Mouse (Mus musculus) lung, adult 2 months (tissue): ENCODE data around the gene Tmem237. TPM values are rescaled to one million over a fixed set of nuclear protein-coding genes. Genes with fewer than 3 reads are reported as not detected.

Experiments used
- DNase-seq: peaks from one replicate; pipeline ENCODE4 v3.0.0; 2022
- H3K4me1 ChIP-seq: fragments of 200-500 bp; 2 replicates; pipeline ENCODE4 v1.6.1; 2011; ENCODE audit warnings: low read length; ENCODE audit not compliant: control insufficient read depth, insufficient read depth
- H3K4me3 ChIP-seq: fragments of 200-500 bp; replicated peaks from 2 replicates; pipeline ENCODE3; 2011; ENCODE audit warnings: low read depth, mild to moderate bottlenecking, control low read depth, low read length; ENCODE audit errors: extremely low read depth
- CTCF ChIP-seq: fragments of 200-500 bp; IDR thresholded peaks from 2 replicates; pipeline ENCODE4 v1.5.1; 2011; ENCODE audit warnings: mild to moderate bottlenecking, low read length, control low read depth; ENCODE audit not compliant: insufficient read depth
- POLR2A ChIP-seq: fragments of 200-500 bp; IDR thresholded peaks from 2 replicates; pipeline ENCODE4 v1.6.1; 2011; ENCODE audit warnings: low read depth, mild to moderate bottlenecking, control low read depth, low read length, borderline replicate concordance; ENCODE audit errors: extremely low read depth
- WGBS: fragments of 180-500 bp; shearing (Covaris S2); methylation state at CpG from one replicate; pipeline ENCODE4 v1.1.7; 2018; 5-methylcytosine and 5-hydroxymethylcytosine counted together
- polyA plus RNA-seq: library from polyadenylated mRNA; depleted of rRNA; stranded (reverse); fragments of >200 nt; gene quantifications from 2 replicates; pipeline ENCODE4 v1.2.3, GENCODE M21; 2012; rRNA removed

The Tmem237 gene
- polyA plus RNA-seq, result 5.5 and 10.9 TPM in 2 replicates

DNA sequence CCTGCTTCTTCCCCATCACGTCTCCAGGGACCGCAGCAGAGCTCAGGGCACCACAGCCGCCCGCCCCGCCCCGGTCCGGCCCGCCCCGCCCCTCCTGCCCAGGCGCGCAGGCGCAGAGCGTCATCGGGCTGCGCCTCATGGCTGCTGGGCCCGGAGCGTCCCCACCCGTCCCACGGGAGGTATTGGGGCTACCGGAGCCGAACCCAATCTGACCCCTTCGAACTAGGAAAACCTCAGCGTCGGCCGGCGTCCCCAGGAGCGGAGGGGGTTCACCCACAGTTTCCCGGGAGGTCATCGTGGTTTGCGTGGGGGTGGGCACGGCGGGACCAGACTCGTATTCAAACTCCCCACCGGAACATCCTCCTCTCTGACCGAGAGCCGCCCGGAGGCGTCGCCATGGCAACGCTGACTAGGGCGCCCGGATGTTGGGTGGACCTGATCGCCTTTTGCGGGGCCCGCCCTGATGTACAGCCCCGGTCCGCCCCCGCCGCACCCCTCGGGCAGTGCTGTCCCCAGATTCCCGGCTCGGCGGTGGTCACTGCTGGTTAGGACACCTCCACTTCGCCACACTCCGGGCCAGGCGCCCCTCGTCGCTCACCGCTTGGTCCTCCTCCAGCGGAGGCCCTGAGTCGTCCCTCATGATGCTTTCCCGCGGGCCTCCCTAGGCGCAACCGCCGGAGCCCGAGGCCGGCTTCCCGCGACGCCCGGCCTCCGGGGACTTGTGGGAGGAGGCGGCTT lies at the start of gene Tmem237:
TSS of gene Tmem237 (minus strand) at position 689 of the 738 bp plus-strand sequence.
- Histone ChIP-seq H3K4me3 (peak within 1 kb of the TSS; percentile 97), H3K4me1 (no peaks in the 10 kb centered on the region)
- DNase-seq, result peak; percentile 87
- under 1% methylated on average over 74 of the region's 74 CpGs for WGBS
- TF ChIP-seq CTCF (no peak), POLR2A (peak; percentile 61; the same call in 1 of the 2 replicates)

DNA sequence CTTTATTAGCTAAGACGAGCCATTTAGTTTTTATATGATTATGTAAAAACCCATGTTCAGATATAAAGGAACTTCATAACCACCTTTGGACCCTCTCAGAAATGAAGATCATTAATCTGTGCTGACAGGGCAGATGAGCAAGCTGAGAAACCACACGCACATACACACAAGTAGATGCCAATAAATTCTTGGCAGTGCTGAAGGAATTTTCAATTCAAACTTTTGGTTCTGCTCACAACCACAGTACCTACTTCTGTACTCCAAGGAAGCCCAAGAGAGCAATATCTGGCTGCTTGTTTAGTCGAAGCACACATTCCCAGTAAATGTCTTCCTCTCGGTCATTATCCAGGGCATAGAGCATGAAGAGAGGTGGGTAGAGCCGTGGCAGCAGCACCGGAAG lies 49.4 kb upstream of the Tmem237 start:
- WGBS, result 75% methylated on average over 6 of the region's 6 CpGs
- no peak for DNase-seq
- Histone ChIP-seq H3K4me3 (no peak overlapping the region), H3K4me1 (no peaks in the 10 kb centered on the region)
- TF ChIP-seq POLR2A, result no peak
- no peak for TF ChIP-seq CTCF

DNA sequence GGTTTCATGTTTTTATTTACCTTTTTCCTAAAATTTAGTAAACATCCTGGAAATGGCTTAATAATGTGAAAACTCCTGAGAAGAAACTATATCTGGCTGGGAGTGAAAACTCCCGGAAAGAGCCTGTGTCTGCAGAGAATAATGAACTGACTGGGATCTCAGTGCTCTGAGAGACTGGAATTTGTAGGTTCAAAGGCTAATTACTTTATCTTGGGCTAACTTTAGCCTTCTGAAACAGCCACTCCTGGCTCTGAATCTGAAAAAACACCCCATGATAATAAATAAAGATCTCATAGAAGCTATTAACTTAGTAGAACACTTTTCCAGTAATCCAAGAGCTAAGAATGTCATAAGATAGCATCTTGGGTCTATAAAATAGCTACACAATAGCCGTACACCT lies 48.3 kb upstream of the Tmem237 start:
- Histone ChIP-seq H3K4me3 (no peak overlapping the region), H3K4me1 (no peaks in the 10 kb centered on the region)
- 62% methylated on average over 2 of the region's 2 CpGs for WGBS
- TF ChIP-seq POLR2A (no peak), CTCF (no peak)
- no peak for DNase-seq

DNA sequence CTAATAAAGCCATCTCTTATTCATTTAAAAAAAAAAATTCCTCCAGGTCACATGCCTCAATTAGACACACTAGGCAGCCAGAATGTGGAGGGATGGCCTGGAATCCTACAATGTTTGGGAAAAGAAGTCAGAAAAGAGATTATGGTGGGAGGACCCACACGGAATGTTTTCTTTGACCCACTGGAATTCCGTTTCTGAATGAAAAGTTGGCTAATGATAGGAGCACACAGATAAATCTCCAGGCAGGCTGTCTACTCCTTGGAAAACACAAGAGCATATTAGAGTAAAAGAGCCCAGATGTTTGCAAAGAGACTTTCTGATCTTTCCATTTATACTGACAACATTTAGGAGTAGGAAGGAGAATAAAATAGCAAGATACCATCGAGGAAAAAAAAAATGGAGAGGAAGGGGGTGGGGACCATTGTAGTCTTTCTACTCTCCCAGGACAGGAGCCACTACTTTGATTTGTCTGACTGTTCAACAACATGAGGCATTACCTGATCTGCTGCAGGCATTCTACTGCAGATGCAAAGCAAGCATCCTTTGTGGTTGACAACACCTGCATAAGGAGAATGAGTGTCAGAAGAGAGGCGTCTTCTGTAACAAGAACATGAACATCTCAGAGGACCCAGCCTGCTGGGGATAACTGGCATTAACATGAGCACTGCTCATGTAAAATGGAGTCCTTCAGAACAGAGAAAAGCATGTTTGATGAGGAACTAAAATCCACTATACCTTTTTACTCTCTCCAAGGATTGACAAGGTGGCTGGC lies 47.6 kb upstream of the Tmem237 start:
- WGBS, result 77% methylated on average over 4 of the region's 4 CpGs
- TF ChIP-seq CTCF (no peak), POLR2A (no peak)

DNA sequence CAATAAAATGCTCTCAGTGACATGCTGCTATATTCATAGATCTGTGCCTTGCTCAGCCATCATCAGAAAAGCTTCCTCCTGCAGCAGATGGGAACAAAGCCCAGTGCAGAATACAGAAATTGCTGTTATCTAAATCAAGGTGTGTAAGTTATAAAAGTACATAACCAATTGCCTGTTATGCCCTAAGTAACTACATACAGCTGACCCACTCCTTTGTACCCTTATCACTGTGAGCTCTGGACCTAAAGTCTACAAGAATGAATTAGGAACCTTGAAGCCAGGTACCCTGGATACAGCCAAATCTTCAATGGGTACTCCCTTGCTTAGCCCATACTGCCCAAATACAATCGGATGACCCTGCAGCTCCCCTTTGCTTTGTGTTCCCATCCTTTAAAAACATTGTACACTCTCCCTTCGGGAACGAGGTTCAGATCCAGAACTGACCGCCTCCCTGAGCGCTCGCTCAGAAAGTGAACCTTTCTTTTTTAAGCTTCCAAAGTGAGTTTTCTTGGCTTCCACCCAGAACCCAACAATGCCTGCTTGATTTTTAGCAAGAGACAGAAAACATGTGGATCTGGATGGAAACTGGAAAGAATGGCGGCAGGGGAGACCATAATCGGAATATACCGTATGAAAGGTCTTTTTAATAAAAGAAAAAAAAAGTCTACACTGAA lies 46.2 kb upstream of the Tmem237 start:
- no peak for DNase-seq
- Histone ChIP-seq H3K4me3 (no peak overlapping the region), H3K4me1 (no peaks in the 10 kb centered on the region)
- 86% methylated on average over 9 of the region's 9 CpGs for WGBS
- TF ChIP-seq POLR2A (no peak), CTCF (no peak)

More for the DNA sequence above, 47.6 kb upstream of the Tmem237 start:
- no peak for DNase-seq
- Histone ChIP-seq H3K4me1 (no peaks in the 10 kb centered on the region), H3K4me3 (no peak overlapping the region)

DNA sequence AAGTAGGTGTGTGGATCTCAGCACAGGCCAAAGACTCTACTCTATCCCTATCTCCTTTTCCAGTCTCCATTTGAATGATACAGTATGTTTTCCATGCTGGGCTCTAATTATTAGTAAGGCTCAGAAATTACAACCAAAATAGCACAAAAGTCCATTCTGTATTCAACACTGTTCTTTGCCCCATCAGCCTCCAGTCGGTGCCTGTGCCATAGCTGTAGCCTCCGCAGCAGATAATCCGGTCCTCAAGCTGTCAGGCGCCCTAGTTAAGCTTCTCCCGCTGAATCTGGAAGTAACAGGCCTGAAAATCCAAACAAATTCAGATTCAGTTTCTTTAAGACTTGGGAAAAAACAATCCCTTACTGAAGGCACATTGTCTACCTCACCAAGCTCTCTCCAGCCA lies 43.7 kb upstream of the Tmem237 start:
- DNase-seq, result no peak
- 81% methylated on average over 5 of the region's 5 CpGs for WGBS
- Histone ChIP-seq H3K4me3 (no peak overlapping the region), H3K4me1 (no peaks in the 10 kb centered on the region)
- no peak for TF ChIP-seq POLR2A

DNA sequence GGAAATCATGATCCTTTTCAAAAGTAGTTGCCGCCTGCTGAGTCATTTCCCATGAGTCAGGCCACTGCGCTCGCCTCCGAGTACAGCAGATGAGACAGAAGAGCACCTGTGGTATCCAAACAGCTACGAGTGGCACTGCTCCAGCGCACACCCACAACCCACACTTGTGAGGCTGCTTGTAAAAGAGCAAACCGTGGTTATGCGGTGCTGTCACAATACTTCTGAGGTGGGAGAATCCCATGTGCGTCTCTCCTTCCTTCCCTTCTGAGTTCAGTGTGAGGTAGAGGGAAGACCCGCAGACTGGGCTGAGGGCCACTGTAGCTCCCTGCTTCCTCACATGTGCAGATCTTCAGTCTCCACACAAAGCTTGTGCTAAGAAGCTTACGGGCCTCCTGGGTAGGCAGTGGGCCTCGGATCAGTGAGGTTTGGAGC lies 42.8 kb upstream of the Tmem237 start, which contains the start of gene Mpp4:
TSS of gene Mpp4 (minus strand) at position 360 of the 432 bp plus-strand sequence.
- 61% methylated on average over 12 of the region's 12 CpGs for WGBS
- no peak for DNase-seq
- Histone ChIP-seq H3K4me3 (no peak within 1 kb of the TSS), H3K4me1 (no peaks in the 10 kb centered on the region)
- no peak for TF ChIP-seq POLR2A
- no peak for TF ChIP-seq CTCF

DNA sequence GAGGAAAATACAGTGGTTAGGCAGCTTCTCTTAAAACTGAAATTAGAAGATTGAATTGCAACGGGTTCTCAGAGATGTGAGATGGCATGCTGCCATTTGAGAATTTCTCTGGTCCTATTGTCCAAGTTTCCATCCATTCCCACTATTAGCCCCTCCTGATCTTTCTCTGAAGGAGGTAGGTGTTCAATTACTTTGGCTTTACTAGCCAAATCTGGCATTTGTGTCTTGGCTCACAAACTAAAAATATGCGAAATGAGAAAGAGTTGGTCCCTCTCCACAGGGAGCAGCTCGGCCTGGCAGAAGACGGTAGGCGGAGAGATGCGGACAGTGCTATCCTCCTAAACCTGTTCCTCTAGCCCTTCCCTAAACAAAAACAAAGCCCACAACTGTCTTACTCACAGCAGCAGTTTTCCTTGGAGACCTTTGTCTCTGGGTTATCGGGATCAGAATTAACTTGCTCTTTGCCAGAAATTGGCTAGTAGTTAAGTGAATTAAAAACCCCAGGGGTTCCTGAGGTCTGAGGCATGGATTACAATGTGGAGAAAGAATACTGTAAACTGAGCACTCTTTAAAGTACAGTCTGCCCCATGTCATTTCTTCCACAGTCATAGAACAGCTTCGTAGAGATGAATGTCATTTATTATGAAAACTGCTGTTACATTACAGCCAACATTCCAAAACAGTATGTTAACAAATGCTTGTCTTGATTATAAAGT lies 42.3 kb upstream of the Tmem237 start:
- Histone ChIP-seq H3K4me1 (no peaks in the 10 kb centered on the region), H3K4me3 (no peak overlapping the region)
- no peak for DNase-seq
- 71% methylated on average over 8 of the region's 8 CpGs for WGBS
- TF ChIP-seq CTCF (no peak), POLR2A (no peak)

DNA sequence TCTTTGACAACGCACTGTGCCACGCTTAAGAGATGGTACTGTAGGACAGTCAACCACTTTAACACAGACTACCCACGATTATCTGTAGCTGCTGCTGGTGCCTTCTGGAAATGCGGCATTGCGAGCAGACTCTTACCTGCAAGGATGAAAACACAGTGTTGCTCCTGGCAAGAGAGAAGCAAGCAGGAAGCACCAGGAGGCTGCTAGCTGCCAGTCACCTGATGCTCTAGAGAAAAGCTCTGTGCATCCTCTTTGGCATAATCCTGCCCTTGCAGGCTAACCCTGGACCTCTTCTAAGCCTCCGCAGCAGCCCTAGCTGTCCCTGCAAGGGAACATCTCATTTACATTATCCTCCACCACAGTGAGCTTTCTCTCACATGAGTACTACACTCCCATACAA lies 41.2 kb upstream of the Tmem237 start:
- 87% methylated on average over 6 of the region's 6 CpGs for WGBS
- DNase-seq, result no peak
- TF ChIP-seq CTCF (no peak), POLR2A (no peak)
- no peaks in the 10 kb centered on the region for H3K4me1 ChIP-seq
- H3K4me3 ChIP-seq, result no peak overlapping the region

DNA sequence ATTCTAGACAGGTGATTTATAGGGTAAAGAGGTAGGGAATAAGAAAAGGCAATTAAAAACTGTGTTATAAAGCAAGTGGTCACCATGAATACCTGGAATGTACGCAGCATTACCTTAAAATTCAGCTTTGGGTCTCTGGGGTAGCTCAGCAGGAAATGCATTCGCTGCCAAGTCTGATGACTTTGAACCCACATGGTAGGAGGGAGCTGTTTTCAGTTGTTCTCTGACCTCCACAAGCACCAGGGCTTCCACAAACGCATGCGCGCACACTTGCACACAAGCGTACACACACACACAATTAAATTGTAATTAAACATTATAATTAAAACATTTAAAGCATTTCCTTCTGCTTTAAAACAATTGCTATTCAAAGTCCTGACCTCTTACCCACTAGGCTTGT lies 40.7 kb upstream of the Tmem237 start:
- 83% methylated on average over 6 of the region's 6 CpGs for WGBS
- TF ChIP-seq CTCF, result no peak
- no peak for TF ChIP-seq POLR2A
- no peak overlapping the region for H3K4me3 ChIP-seq
- no peaks in the 10 kb centered on the region for H3K4me1 ChIP-seq
- DNase-seq, result no peak
